Mouse (Mus musculus) hindbrain, embryonic 12.5 days (tissue): ENCODE measurements around the gene Tmed8. TPM values are rescaled to one million over a fixed set of nuclear protein-coding genes. Genes with fewer than 3 reads are reported as not detected.
"Not testable (repeated sequence)": the region's sequence is repeated elsewhere in the genome, so short reads cannot be mapped to it uniquely, and the experiment has no call there.

ENCODE experiments used
- ATAC-seq: fragments of 200-750 bp; cut with Nextera tagmentation; 2 replicates; pipeline ENCODE4 v1.8.0; 2017; ENCODE audit warnings: moderate TSS enrichment; ENCODE audit not compliant: low FRiP score
- H3K27ac ChIP-seq: fragments of 300-500 bp; sonication (generic); 2 replicates; pipeline ENCODE4 v1.5.1; 2016; ENCODE audit warnings: mild to moderate bottlenecking
- H3K27me3 ChIP-seq: fragments of 300-500 bp; sonication (generic); 2 replicates; pipeline ENCODE4 v1.6.1; 2016; ENCODE audit warnings: mild to moderate bottlenecking
- H3K36me3 ChIP-seq: fragments of 300-500 bp; sonication (generic); 2 replicates; pipeline ENCODE4 v1.6.1; 2016; ENCODE audit warnings: mild to moderate bottlenecking
- H3K4me1 ChIP-seq: fragments of 300-500 bp; sonication (generic); 2 replicates; pipeline ENCODE4 v1.6.1; 2016
- H3K4me2 ChIP-seq: fragments of 300-500 bp; sonication (generic); replicated peaks from 2 replicates; pipeline ENCODE4 v1.6.1; 2016; ENCODE audit warnings: mild to moderate bottlenecking
- H3K4me3 ChIP-seq: fragments of 300-500 bp; sonication (generic); 2 replicates; pipeline ENCODE4 v1.5.1; 2016; ENCODE audit warnings: mild to moderate bottlenecking
- H3K9ac ChIP-seq: fragments of 300-500 bp; sonication (generic); 2 replicates; pipeline ENCODE4 v1.6.1; 2016; ENCODE audit warnings: mild to moderate bottlenecking, moderate library complexity
- H3K9me3 ChIP-seq: fragments of 300-500 bp; sonication (generic); replicated peaks from 2 replicates; pipeline ENCODE4 v1.6.1; 2016; ENCODE audit warnings: mild to moderate bottlenecking
- WGBS: fragments of 180-500 bp; shearing (Covaris S2); methylation state at CpG from one replicate; pipeline ENCODE4 v1.1.7; 2016; 5-methylcytosine and 5-hydroxymethylcytosine counted together
- polyA plus RNA-seq: library from polyadenylated mRNA; unstranded; fragments of >200 nt; fragmentation: Nextera tagmentation; extraction: Ambion mirVana; gene quantifications from 2 replicates; pipeline ENCODE4 v1.2.1, GENCODE M21; 2016

The Tmed8 gene
- polyA plus RNA-seq, 1 experiment from 2014 or later: 5.4 TPM

GRCm38 (mm10) chr12:87154448-87154847 lies 45.8 kb downstream of the Tmed8 start:
- not testable (repeated sequence) for H3K4me3 ChIP-seq, H3K27ac ChIP-seq, H3K9me3 ChIP-seq, H3K4me2 ChIP-seq, ATAC-seq, H3K27me3 ChIP-seq, H3K9ac ChIP-seq, H3K4me1 ChIP-seq
- peaks cover 14% of the 10 kb centered on the region for H3K36me3 ChIP-seq
- WGBS: 90% methylated on average over 4 of the region's 4 CpGs

- ATAC-seq: no peak
- Histone ChIP-seq H3K4me2 (no peak overlapping the region), H3K27ac (no peak overlapping the region), H3K9ac (no peak overlapping the region), H3K4me3 (no peak overlapping the region), H3K4me1 (peaks cover 14% of the 10 kb centered on the region), H3K36me3 (peaks cover 8% of the 10 kb centered on the region; the same call in 1 of the 2 replicates), H3K27me3 (no peaks in the 10 kb centered on the region), H3K9me3 (0 out of 2 replicates have a peak, but pooled peaks cover 8% of the 10 kb centered on the region)
- WGBS: 96% methylated on average over 5 of the region's 5 CpGs
Measured at GRCm38 (mm10) chr12:87149471-87149870, 50.8 kb downstream of the Tmed8 start.

GRCm38 (mm10) chr12:87148136-87148535 lies 52.1 kb downstream of the Tmed8 start:
- peak overlapping the region; percentile 97 for H3K27ac ChIP-seq

GRCm38 (mm10) chr12:87147395-87148089 lies 52.7 kb downstream of the Tmed8 start, which contains the start of gene Pomt2:
Gene Pomt2 (minus strand): TSS chr12:87147968.
- Histone ChIP-seq H3K27me3 (no peaks in the 10 kb centered on the region), H3K4me2 (peak within 1 kb of the TSS; percentile 67), H3K9ac (peak within 1 kb of the TSS; percentile 76)

More at GRCm38 (mm10) chr12:87148136-87148535, 52.1 kb downstream of the Tmed8 start:
- 0 out of 2 replicates have a peak, but pooled peaks cover 8% of the 10 kb centered on the region for H3K9me3 ChIP-seq
- no peaks in the 10 kb centered on the region for H3K27me3 ChIP-seq
- WGBS: 16% methylated on average over 15 of the region's 15 CpGs
- H3K4me2 ChIP-seq: peak overlapping the region; percentile 67
- H3K36me3 ChIP-seq: peaks cover 8% of the 10 kb centered on the region; the same call in 1 of the 2 replicates
- peak overlapping the region; percentile 87 for H3K4me3 ChIP-seq
- H3K9ac ChIP-seq: peak overlapping the region; percentile 76
- peaks cover 14% of the 10 kb centered on the region for H3K4me1 ChIP-seq
- no peak for ATAC-seq

GRCm38 (mm10) chr12:87146966-87147365 lies 53.3 kb downstream of the Tmed8 start, which contains the start of gene Gstz1:
Gene Gstz1 (plus strand): TSS chr12:87147165.
- Histone ChIP-seq H3K27me3 (no peaks in the 10 kb centered on the region), H3K9me3 (no peaks in the 10 kb centered on the region), H3K36me3 (peaks cover 8% of the 10 kb centered on the region; the same call in 1 of the 2 replicates), H3K9ac (peak within 1 kb of the TSS; percentile 76), H3K27ac (peak within 1 kb of the TSS; percentile 97), H3K4me3 (peak within 1 kb of the TSS; percentile 87), H3K4me1 (peaks cover 14% of the 10 kb centered on the region), H3K4me2 (peak within 1 kb of the TSS; percentile 67)
- ATAC-seq: peak; percentile 91
- 0% methylated on average over 27 of the region's 27 CpGs for WGBS

More at GRCm38 (mm10) chr12:87147395-87148089, 52.7 kb downstream of the Tmed8 start, which contains the start of gene Pomt2:
- WGBS: under 1% methylated on average over 61 of the region's 61 CpGs
- Histone ChIP-seq H3K9me3 (0 out of 2 replicates have a peak, but pooled peaks cover 3% of the 10 kb centered on the region), H3K4me1 (peaks cover 14% of the 10 kb centered on the region), H3K36me3 (peaks cover 8% of the 10 kb centered on the region; the same call in 1 of the 2 replicates), H3K27ac (peak within 1 kb of the TSS; percentile 97), H3K4me3 (peak within 1 kb of the TSS; percentile 87)
- ATAC-seq: peak; percentile 97

GRCm38 (mm10) chr12:87142156-87142555 lies 58.1 kb downstream of the Tmed8 start:
- Histone ChIP-seq H3K27ac (no peak overlapping the region), H3K4me1 (peaks cover 14% of the 10 kb centered on the region), H3K27me3 (no peaks in the 10 kb centered on the region), H3K9me3 (no peaks in the 10 kb centered on the region), H3K36me3 (no peaks in the 10 kb centered on the region), H3K4me2 (no peak overlapping the region), H3K9ac (no peak overlapping the region), H3K4me3 (no peak overlapping the region)
- 79% methylated on average over 2 of the region's 2 CpGs for WGBS
- no peak for ATAC-seq

- WGBS: 50% methylated on average over 2 of the region's 2 CpGs
- 0 out of 2 replicates have a peak, but pooled peaks have one; percentile 11 for ATAC-seq
- peak overlapping the region; percentile 64 for H3K27ac ChIP-seq
Measured at GRCm38 (mm10) chr12:87138768-87139167, 61.5 kb downstream of the Tmed8 start.

GRCm38 (mm10) chr12:87138342-87138701 lies 61.9 kb downstream of the Tmed8 start:
- Histone ChIP-seq H3K9me3 (no peaks in the 10 kb centered on the region), H3K9ac (no peak overlapping the region), H3K4me1 (peaks cover 7% of the 10 kb centered on the region), H3K27ac (peak overlapping the region; percentile 79), H3K4me3 (no peak overlapping the region), H3K27me3 (no peaks in the 10 kb centered on the region), H3K36me3 (peaks cover 11% of the 10 kb centered on the region; the same call in 1 of the 2 replicates), H3K4me2 (no peak overlapping the region)
- ATAC-seq: peak; percentile 76
- 46% methylated on average over 2 of the region's 2 CpGs for WGBS

More at GRCm38 (mm10) chr12:87138768-87139167, 61.5 kb downstream of the Tmed8 start:
- Histone ChIP-seq H3K4me3 (no peak overlapping the region), H3K36me3 (peaks cover 8% of the 10 kb centered on the region; the same call in 1 of the 2 replicates), H3K4me2 (no peak overlapping the region), H3K9ac (no peak overlapping the region), H3K4me1 (peaks cover 7% of the 10 kb centered on the region), H3K27me3 (no peaks in the 10 kb centered on the region), H3K9me3 (no peaks in the 10 kb centered on the region)

- 57% methylated on average over 15 of the region's 15 CpGs for WGBS
- Histone ChIP-seq H3K27ac (peak overlapping the region; percentile 79), H3K4me3 (no peak overlapping the region), H3K9ac (no peak overlapping the region), H3K9me3 (no peaks in the 10 kb centered on the region), H3K27me3 (no peaks in the 10 kb centered on the region), H3K36me3 (peaks cover 12% of the 10 kb centered on the region; the same call in 1 of the 2 replicates), H3K4me1 (peaks cover 7% of the 10 kb centered on the region), H3K4me2 (no peak overlapping the region)
- peak; percentile 87 for ATAC-seq
Measured at GRCm38 (mm10) chr12:87137439-87138341, 62.6 kb downstream of the Tmed8 start.

- WGBS: 93% methylated on average over 9 of the region's 9 CpGs
- no peak for ATAC-seq
- peaks cover 34% of the 10 kb centered on the region; the same call in 1 of the 2 replicates for H3K36me3 ChIP-seq
- H3K9ac ChIP-seq: no peak overlapping the region
- H3K27ac ChIP-seq: no peak overlapping the region
- peaks cover 1% of the 10 kb centered on the region for H3K4me1 ChIP-seq
- no peak overlapping the region for H3K4me2 ChIP-seq
- no peaks in the 10 kb centered on the region for H3K27me3 ChIP-seq
- H3K4me3 ChIP-seq: no peak overlapping the region
- no peaks in the 10 kb centered on the region for H3K9me3 ChIP-seq
Measured at GRCm38 (mm10) chr12:87132784-87133183, 67.5 kb downstream of the Tmed8 start.

- H3K27ac ChIP-seq: no peak overlapping the region
- 90% methylated on average over 6 of the region's 6 CpGs for WGBS
- no peak overlapping the region for H3K4me3 ChIP-seq
- H3K4me2 ChIP-seq: no peak overlapping the region
- no peaks in the 10 kb centered on the region for H3K27me3 ChIP-seq
- H3K9me3 ChIP-seq: no peaks in the 10 kb centered on the region
- peaks cover 39% of the 10 kb centered on the region; the same call in 1 of the 2 replicates for H3K36me3 ChIP-seq
- no peak for ATAC-seq
- H3K4me1 ChIP-seq: no peaks in the 10 kb centered on the region
- no peak overlapping the region for H3K9ac ChIP-seq
Measured at GRCm38 (mm10) chr12:87132210-87132609, 68.0 kb downstream of the Tmed8 start.

- H3K9me3 ChIP-seq: no peaks in the 10 kb centered on the region
- H3K27me3 ChIP-seq: no peaks in the 10 kb centered on the region
- no peaks in the 10 kb centered on the region for H3K4me1 ChIP-seq
- H3K27ac ChIP-seq: no peak overlapping the region
- no peak for ATAC-seq
- H3K36me3 ChIP-seq: peaks cover 43% of the 10 kb centered on the region; the same call in 1 of the 2 replicates
- H3K4me3 ChIP-seq: no peak overlapping the region
- no peak overlapping the region for H3K9ac ChIP-seq
- no peak overlapping the region for H3K4me2 ChIP-seq
- 73% methylated on average over 3 of the region's 3 CpGs for WGBS
Measured at GRCm38 (mm10) chr12:87131619-87132018, 68.6 kb downstream of the Tmed8 start.
